Mouse (Mus musculus) bone marrow macrophage, adult 2 months (primary cell): Measurements from ENCODE around the gene Cp.
"Not testable (repeated sequence)": the region's sequence is repeated elsewhere in the genome, so short reads cannot be mapped to it uniquely, and the experiment has no call there.

Source experiments
- CTCF ChIP-seq: IDR thresholded peaks from 2 replicates; pipeline ENCODE4 v1.5.1; 2012; ENCODE audit warnings: low read depth, mild to moderate bottlenecking, low read length, moderate library complexity
- POLR2A ChIP-seq: IDR thresholded peaks from 2 replicates; pipeline ENCODE4 v1.6.1; 2012; ENCODE audit warnings: mild to moderate bottlenecking, low read depth, low read length, borderline replicate concordance

- TF ChIP-seq POLR2A, CTCF: not testable (repeated sequence)
Observed at GRCm38 (mm10) chr3:20010905-20011304, 54.1 kb downstream of the Cp start.
